Mouse (Mus musculus) lung, postnatal 25 days (tissue): ENCODE results near the gene Yeats2.

Experiments
- DNase-seq: peaks from one replicate; pipeline ENCODE4 v3.0.0; 2022; ENCODE audit warnings: low spot score

The Yeats2 gene

GRCm38 (mm10) chr16:20280238-20280637 is 139.4 kb downstream of the Yeats2 start:
- DNase-seq, result no peak
